Mouse (Mus musculus) heart, embryonic 14.5 days (tissue): Measurements from ENCODE around the gene Tcf12. TPM values are rescaled to one million over a fixed set of nuclear protein-coding genes. Genes with fewer than 3 reads are reported as not detected.

Experiments
- ATAC-seq: fragments of 200-750 bp; cut with Nextera tagmentation; 2 replicates; pipeline ENCODE4 v1.8.0; 2017; ENCODE audit warnings: low read depth, moderate TSS enrichment; ENCODE audit not compliant: insufficient number of reproducible peaks, insufficient read depth, low FRiP score
- H3K27ac ChIP-seq, 2 experiments: fragments of 200-500 bp in 1 of 2; fragments of 300-500 bp in 1 of 2; sonication (generic) in 1 of 2; replicated peaks in 1 of 2; 2 replicates each; pipeline ENCODE4 v1.5.1; 2012 to 2014; ENCODE audit warnings: low read depth in 2 of 2, low read length in 2 of 2, control low read depth in 1 of 2, mild to moderate bottlenecking in 1 of 2, mixed read lengths in 1 of 2; ENCODE audit not compliant: control insufficient read depth in 1 of 2, insufficient read depth in 1 of 2
- H3K27me3 ChIP-seq: fragments of 300-500 bp; sonication (generic); 2 replicates; pipeline ENCODE4 v1.6.1; 2014; ENCODE audit warnings: mild to moderate bottlenecking, low read length, control low read depth; ENCODE audit not compliant: control insufficient read depth, insufficient read depth
- H3K36me3 ChIP-seq: fragments of 300-500 bp; sonication (generic); 2 replicates; pipeline ENCODE4 v1.6.1; 2014; ENCODE audit warnings: mild to moderate bottlenecking, control low read depth, low read length, mixed read lengths; ENCODE audit not compliant: control insufficient read depth, insufficient read depth
- H3K4me1 ChIP-seq, 2 experiments: fragments of 200-500 bp in 1 of 2; fragments of 300-500 bp in 1 of 2; sonication (generic) in 1 of 2; 2 replicates each; pipeline ENCODE4 v1.6.1; 2012 to 2014; ENCODE audit warnings: low read length in 2 of 2, control low read depth in 1 of 2, mixed read lengths in 1 of 2; ENCODE audit not compliant: control insufficient read depth in 2 of 2, insufficient read depth in 2 of 2
- H3K4me2 ChIP-seq: fragments of 300-500 bp; sonication (generic); 2 replicates; pipeline ENCODE4 v1.6.1; 2014; ENCODE audit warnings: mild to moderate bottlenecking, low read length
- H3K4me3 ChIP-seq, 2 experiments: fragments of 200-500 bp in 1 of 2; fragments of 300-500 bp in 1 of 2; sonication (generic) in 1 of 2; 2 replicates each; pipeline ENCODE4 v1.5.1; 2012 to 2014; ENCODE audit warnings: low read length in 2 of 2, mild to moderate bottlenecking in 2 of 2, control low read depth in 1 of 2, low read depth in 1 of 2, moderate library complexity in 1 of 2; ENCODE audit not compliant: control insufficient read depth in 1 of 2, insufficient read depth in 1 of 2
- H3K9ac ChIP-seq: fragments of 300-500 bp; sonication (generic); 2 replicates; pipeline ENCODE4 v1.6.1; 2014; ENCODE audit warnings: mild to moderate bottlenecking, low read length
- H3K9me3 ChIP-seq: fragments of 300-500 bp; sonication (generic); 2 replicates; pipeline ENCODE4 v1.6.1; 2016; ENCODE audit warnings: low read length, control low read depth; ENCODE audit not compliant: control insufficient read depth
- WGBS: fragments of 180-500 bp; shearing (Covaris S2); extraction: QIAGEN DNeasy Blood & Tissue Kit; methylation state at CpG from one replicate; pipeline ENCODE4 v1.1.7; 2014; 5-methylcytosine and 5-hydroxymethylcytosine counted together
- polyA plus RNA-seq: library from polyadenylated mRNA; unstranded; fragments of >200 nt; fragmentation: Nextera tagmentation; extraction: Ambion mirVana; gene quantifications from 2 replicates; pipeline ENCODE4 v1.2.1, GENCODE M21; 2014

Gene Tcf12
- polyA plus RNA-seq, 1 experiment from 2014 or later, result 35.9 TPM

DNA sequence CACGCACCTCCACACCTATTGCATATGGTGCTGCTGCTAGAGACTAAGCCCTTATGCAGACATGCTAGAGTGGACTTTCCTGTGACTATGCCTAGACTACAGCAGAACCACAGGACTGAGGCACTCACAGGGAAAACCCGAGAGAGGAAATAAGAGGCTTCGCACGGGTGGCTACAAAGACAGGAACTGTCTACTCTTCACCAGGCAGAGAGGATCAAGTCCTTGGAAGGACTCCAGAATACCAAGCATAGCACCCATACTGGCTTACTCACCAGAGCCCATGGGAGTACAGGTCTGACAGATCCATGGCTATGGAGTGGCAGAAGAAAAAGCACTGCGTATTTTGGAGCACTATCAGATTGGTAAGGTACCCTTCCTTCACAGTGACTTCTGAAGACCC, 269.8 kb downstream of the Tcf12 start:
- no peak for ATAC-seq

DNA sequence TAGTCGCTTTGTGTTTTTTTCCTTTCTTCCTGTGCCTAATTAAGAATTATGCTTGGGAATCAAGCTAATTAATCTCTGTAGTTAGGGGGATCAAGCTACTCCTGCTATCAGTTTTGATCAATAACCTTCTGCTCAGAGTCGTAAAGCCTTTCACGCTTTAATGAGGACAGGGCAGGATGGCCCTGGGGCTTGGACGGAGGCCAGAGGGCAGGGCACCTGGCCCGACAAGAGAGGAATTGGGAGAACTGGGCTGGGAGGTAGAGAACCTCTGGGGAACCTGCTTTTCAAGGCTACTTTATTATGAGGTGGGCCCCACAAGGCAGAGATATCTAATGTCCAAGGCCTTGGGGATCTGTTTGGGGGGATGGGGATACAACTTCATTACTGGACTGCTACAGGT, 274.3 kb downstream of the Tcf12 start:
- Histone ChIP-seq H3K9me3 (no peaks in the 10 kb centered on the region), H3K4me1 (0 out of 4 replicates have a peak, but pooled peaks cover 0 to 3% of the 10 kb centered on the region in 2 experiments), H3K9ac (no peak overlapping the region), H3K27me3 (no peaks in the 10 kb centered on the region), H3K4me2 (no peak overlapping the region), H3K4me3 (no peak overlapping the region), H3K36me3 (peaks cover 17% of the 10 kb centered on the region), H3K27ac (no peak overlapping the region)
- ATAC-seq, result no peak
- 71% methylated on average over 5 of the region's 5 CpGs for WGBS

More for the DNA sequence above, 269.8 kb downstream of the Tcf12 start:
- Histone ChIP-seq H3K27me3 (no peaks in the 10 kb centered on the region), H3K4me2 (no peak overlapping the region), H3K4me3 (no peak overlapping the region), H3K9ac (no peak overlapping the region), H3K9me3 (no peaks in the 10 kb centered on the region), H3K27ac (no peak overlapping the region), H3K36me3 (peaks cover 51% of the 10 kb centered on the region), H3K4me1 (peaks cover 3 to 5% of the 10 kb centered on the region in 2 experiments; a peak in 1 of 4 replicates)
- WGBS, result 78% methylated on average over 5 of the region's 5 CpGs

DNA sequence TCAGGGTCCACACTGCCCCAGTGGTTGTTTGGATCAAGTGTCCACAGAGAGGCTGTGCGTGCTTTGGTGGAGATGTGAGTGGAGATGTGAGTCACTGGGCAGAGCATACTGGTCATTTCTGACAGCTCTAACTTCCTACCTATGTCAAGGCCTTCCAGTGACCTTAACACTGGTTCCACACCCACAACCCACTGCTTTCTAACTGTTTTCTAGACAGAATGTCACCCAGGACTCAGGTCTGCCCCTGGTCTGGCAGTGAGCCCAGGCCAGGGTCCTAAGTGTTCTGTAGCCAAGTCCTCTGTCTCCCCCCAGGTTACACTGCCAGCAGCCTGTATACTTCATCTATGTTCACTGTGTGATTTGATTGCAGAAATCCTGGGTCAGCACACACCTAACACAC, 275.3 kb downstream of the Tcf12 start:
- Histone ChIP-seq H3K4me3 (no peak overlapping the region), H3K4me1 (peaks cover 0 to 3% of the 10 kb centered on the region in 2 experiments; a peak in 1 of 4 replicates), H3K4me2 (no peak overlapping the region), H3K36me3 (peaks cover 8% of the 10 kb centered on the region; the same call in 1 of the 2 replicates), H3K27ac (no peak overlapping the region), H3K27me3 (no peaks in the 10 kb centered on the region), H3K9me3 (no peaks in the 10 kb centered on the region), H3K9ac (no peak overlapping the region)
- ATAC-seq, result no peak
- 83% methylated on average over 1 of the region's 1 CpGs for WGBS

DNA sequence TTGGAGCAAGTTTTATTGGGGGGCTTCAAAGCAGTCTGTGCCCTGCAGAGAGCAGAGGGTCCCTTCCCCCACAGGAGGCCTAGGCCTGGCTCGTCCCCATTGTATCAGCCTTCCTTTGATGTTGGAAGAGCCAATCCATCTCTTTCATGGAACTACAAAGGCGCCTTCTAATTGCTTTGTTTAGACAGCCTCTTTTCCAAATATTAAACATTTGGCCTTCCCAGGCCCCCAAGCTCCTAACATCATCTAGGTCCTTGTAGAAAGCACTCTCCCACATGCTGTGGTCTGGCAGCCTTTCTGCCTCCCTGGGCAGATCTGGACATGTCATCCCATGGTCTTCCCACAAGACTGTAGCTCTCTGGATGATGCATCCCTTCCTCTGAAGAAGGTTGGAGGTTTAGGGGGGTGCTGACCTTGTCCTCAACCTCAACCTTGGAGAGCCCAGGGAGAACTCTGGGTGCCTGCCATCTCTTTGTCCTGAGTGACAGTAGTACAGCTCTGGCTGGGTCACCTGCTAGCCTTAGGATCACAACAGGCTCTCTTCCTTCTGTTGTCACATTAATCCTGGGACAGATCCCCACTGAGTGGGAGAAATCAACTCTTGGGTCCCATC, 276.4 kb downstream of the Tcf12 start:
- Histone ChIP-seq H3K27ac (no peak overlapping the region), H3K9ac (no peak overlapping the region), H3K27me3 (no peaks in the 10 kb centered on the region), H3K4me1 (peaks cover 0 to 3% of the 10 kb centered on the region in 2 experiments; a peak in 1 of 4 replicates), H3K9me3 (no peaks in the 10 kb centered on the region), H3K4me3 (no peak overlapping the region), H3K4me2 (no peak overlapping the region), H3K36me3 (no peaks in the 10 kb centered on the region)
- no peak for ATAC-seq
- 46% methylated on average over 2 of the region's 2 CpGs for WGBS

DNA sequence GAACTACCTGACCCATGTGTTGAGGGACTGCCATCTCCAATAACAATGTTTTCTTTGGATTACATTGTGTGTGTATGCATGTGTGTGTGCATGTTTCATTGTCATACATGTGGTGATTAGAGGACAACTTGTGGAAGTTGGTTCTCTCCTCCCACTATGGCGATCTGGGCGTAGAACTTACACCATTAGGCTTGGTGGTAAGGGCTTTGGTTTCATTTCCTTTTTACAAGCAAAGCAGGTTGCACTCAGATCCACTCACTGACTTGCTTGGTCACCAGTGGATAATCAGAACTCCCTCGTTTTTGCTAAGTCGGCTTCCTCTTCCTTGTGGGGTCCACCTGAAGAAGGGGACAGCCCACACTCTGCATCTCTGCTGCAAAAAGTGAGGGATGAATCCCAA, 277.0 kb downstream of the Tcf12 start:
- Histone ChIP-seq H3K9ac (no peak overlapping the region), H3K4me2 (no peak overlapping the region), H3K4me3 (no peak overlapping the region), H3K27ac (no peak overlapping the region), H3K4me1 (peaks cover 0 to 3% of the 10 kb centered on the region in 2 experiments; a peak in 1 of 4 replicates), H3K27me3 (no peaks in the 10 kb centered on the region), H3K9me3 (no peaks in the 10 kb centered on the region), H3K36me3 (no peaks in the 10 kb centered on the region)
- ATAC-seq, result no peak
- WGBS, result 79% methylated on average over 4 of the region's 4 CpGs

DNA sequence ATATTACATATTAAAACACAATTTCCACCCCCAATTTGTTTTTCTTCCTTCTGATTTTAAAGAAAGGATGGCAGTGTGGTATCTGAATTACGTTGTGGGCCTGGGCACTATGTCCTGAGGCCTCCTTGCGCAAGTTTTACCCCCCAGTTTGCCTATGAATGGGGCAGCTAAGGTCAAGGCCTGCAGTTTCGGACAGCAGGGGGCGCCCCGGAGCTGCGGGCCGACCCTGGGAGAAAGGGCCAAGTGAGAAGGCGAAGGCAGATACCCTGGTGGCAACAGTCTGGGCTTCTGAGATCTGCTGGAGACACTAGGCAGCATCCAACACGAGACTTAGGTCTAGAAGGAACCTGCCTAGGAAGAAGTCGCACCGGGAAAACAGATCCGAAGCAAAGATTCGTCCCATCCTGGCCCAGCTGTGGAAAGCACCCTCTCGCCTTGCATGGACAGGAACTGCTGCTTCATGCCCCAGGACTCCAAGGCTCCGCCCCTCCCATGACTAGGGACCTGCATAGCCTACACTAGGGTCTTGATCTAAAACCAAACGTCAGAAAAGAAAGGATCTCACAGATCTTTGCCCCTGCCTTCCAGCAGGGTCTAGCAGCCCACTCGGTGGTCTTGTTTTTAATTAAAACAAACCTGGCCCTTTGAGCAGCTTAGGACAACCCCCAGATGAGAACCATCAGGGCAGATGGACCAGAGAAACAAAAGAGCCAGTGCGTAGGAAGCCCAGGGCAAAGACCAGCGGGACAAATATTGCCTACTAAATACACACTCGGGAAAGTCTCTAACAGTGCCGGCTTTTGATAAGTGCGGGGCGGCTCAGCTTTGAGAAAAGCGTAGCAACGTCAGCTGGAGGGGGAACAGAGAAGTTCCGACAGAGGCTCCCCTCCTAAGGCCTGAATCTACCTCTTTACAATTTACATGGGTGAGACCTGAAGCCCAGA, 279.6 kb downstream of the Tcf12 start:
- WGBS, result 44% methylated on average over 26 of the region's 26 CpGs
- Histone ChIP-seq H3K27ac (no peak overlapping the region), H3K4me2 (peak overlapping the region; percentile 25; the same call in 1 of the 2 replicates), H3K27me3 (no peaks in the 10 kb centered on the region), H3K9ac (no peak overlapping the region), H3K4me1 (peaks cover 0 to 3% of the 10 kb centered on the region in 2 experiments; a peak in 1 of 4 replicates), H3K36me3 (no peaks in the 10 kb centered on the region), H3K4me3 (no peak overlapping the region), H3K9me3 (no peaks in the 10 kb centered on the region)
- no peak for ATAC-seq

DNA sequence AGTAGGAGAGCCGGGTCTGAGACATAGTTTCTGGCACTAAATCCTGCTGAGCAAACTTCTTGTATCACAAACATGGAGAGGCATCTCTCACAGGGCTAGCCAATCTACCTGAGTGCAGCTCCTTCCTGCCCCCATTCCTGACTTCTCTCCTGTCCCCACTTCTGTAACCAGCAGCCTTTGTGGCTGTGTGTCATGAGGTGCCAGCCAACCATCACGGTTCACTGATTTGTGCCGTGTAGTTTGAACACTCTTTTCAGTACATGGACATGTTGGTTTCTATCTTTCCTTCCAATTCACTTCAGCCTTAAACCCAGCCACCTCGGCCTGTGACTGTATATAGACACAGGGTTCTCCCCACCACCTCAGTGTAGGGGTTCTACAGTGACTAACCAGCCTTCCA, 280.7 kb downstream of the Tcf12 start:
- no peaks in the 10 kb centered on the region for H3K27me3 ChIP-seq
- no peak overlapping the region for H3K4me3 ChIP-seq
- no peak overlapping the region for H3K9ac ChIP-seq
- no peaks in the 10 kb centered on the region for H3K9me3 ChIP-seq
- H3K27ac ChIP-seq, result no peak overlapping the region
- no peak for ATAC-seq
- H3K4me2 ChIP-seq, result no peak overlapping the region
- peaks cover 4 to 6% of the 10 kb centered on the region in 2 experiments; a peak in 2 of 4 replicates for H3K4me1 ChIP-seq
- H3K36me3 ChIP-seq, result no peaks in the 10 kb centered on the region
- 73% methylated on average over 4 of the region's 4 CpGs for WGBS
